Mouse (Mus musculus): ENCODE measurements at regions not wholly inside any gene's neighbourhood (a gene's known extent, or its start where the extent isn't known, plus 50 kb on each side); places are given as distances from the start of the nearest gene placed in this dataset.

DNA sequence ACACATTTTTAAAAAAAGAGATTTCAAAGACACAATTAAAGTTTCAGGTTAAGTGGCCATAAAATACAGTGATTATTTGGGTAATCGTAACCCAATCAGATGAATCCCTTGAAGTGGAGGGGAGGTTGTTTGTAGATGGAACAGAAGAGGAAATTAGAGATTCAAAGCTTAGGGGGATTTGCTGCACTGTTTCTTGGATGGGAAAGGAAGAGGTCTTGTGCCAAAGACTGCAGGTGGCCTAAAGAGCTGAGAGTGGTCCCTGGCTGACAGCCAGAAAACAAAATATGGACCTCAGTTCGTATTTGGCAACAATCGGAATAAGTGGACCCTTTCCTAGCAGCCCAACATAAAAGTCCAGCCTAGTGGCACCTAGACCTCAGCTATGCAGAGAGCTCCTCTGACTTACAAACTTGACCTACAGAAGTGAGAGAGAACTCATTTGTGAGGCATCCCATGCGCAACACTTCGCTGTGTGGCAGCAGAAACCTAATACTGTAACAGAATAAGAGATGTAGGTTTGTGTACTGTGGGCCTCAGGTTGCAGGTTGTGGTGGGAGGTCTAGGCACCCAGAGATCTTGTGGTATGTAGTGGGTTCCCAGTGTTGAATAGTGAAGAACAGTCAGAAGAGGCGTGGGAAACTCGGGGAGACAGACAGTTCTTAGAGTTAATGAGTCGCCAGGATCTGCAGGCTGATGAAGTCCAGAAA, 110.0 kb upstream of the Ccdc54 start:
- no peak for DNase-seq

DNA sequence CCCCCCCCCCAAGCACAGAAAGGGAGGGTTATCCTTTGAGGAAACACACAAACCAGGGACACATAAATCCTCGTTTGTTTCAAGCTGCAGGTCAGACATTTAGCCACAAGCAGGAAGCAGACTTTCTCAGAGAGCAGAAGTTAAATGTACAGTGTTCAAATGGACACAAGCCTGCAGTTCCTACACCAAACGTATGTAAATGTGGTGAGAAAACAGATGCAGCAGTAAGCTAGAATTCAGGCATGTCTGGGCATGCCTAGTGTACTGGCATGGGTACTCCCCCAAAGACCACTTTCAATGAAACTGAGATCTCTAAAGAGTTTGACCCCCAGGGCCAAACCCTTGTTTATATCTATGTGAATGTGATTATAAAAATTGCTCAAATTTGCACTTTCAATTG, 109.2 kb upstream of the Ccdc54 start:
- no peak for DNase-seq

DNA sequence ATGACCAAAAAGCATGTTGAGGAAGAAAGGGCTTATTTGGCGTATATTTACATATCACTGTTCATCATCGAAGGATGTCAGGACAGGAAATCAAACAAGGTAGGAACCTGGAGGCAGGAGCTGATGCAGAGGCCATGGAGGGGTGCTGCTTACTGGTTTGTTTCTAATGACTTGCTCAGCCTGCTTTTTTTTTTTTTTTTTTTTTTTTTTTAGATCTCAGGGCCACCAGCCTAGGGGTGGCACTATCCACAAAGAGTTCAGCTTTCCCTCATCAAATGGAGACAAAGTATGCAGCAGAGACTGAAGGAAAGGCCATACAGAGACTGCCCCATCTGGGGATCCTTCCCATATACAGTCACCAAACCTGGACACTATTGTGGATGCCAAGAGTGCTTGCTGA, 106.8 kb upstream of the Ccdc54 start:
- DNase-seq: no peak

DNA sequence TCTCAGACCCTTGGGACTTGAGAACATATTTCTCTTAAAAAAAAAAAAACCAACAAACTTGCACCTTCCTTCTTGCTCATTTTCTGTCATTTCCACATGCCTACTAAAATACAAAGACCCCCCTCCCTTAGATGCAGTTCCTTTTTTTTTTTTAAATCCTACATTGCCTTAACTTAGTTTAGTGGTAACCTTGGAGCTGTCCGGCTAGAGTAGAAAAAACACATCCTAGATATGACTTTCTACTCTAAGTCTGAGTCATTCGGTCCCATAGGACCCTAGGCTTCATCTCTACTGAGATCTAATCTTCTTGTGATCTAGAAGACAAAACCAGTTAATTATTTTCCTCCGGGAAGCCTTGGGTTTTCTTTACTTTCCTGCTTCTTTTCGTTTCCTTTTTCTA, 105.1 kb upstream of the Ccdc54 start:
- no peak for DNase-seq

DNA sequence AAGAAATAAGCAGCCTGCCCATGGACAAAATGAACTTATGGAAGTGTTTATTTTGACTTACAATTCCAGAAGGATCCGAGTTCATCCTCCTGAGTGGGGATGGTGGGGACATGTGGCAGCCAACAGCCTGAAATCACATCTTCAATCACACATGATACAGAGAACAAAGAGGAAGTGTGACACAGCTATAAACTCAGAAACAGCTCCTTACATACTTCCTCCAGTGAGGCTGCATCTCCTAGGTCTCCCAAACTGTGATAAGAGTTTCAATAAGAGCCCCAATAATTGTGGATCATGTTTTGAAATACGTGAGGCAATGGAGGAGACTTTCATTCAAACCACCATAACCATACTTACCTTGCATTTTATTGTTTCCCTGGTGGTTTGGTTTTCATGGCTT, 103.1 kb upstream of the Ccdc54 start:
- DNase-seq: no peak

DNA sequence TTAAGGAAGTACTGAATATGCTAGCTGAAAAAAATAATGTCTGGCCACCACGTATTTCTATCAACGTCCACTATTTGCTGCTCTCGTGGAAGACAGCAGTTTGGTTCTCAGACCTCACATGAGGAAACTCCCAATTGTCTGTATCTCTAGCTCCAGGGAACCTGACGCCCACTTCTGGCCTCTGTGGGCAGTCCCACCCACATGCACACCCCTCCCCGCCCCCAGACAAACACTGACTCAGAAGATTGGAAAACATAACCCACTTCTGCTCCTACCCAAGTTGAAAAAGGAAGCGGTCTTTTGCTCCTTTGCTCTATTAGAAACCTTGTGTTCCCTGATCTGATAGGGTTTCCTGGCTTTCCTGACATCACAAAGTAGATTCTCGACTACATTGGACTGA, 99.9 kb upstream of the Ccdc54 start:
- no peak for DNase-seq

DNA sequence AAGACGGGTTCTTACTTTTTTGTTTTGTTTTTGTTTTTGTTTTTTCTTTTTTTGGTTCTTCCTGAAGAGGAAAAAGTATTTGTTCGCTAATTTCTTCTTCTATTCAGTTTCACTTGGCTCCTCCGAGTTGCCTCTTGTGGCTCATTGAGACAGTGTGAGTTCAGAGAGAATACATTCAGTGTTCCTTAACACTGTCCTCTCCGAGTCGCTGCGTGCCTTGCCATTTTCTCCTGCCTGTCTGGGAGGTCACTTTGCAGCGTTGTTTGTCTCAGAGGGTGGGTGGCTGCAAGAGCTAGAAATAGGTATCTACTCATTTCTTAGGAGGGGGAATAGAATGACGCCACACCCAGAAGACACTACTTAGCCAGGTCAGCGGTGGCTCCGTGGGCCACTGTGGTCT, 98.6 kb upstream of the Ccdc54 start:
- no peak for DNase-seq

DNA sequence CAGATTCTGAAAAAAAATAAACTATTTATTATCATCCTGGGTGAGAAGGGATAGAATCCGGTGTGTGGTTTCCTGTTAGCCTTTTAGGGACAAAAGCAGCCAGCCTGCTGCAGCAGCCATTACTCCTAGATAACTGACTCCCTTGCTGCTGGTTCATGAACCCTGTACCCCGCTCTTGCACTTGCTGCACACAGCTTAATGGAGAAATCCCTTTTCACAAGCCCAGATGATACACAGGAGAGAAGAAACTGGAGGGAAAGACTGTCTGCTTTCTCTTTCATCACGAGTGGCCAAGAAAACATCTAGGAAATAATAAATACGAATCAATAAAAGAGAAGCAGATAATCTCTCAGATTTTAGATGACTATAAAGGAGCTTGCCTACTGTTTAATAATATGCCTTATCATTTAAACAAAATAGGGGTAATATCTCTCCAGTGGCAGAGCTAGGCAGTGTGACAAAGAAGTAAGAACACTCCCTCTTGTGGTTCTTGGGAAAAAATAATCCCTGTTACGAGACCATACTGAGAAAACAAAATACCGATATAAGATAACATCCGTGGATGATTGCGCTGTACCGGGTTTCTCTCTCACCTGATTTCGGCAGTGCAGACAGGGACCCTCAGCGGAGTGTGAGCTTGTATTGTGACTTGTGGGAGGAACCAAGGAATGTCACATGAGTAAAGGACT, 98.0 kb upstream of the Ccdc54 start:
- DNase-seq: no peak

DNA sequence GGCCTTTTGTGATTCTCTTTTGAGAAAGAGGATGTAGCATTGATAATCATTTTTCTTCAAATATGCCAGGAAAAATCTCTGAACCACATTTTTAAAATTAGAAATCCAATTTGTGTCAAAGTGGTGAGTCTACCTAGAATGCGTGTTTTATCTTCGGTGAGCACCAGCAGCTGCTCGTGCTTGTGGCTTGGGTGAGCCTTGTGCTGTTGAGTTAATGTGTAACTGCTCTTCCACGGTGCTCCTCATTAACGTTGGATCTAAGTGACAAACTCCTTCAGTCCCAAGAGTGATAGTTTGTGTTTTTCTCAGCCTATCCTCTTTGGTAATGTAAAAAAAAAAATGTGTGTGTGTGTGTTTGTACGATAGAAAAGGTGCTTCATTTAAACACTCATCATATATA, 88.7 kb upstream of the Ccdc54 start:
- no peak for DNase-seq

DNA sequence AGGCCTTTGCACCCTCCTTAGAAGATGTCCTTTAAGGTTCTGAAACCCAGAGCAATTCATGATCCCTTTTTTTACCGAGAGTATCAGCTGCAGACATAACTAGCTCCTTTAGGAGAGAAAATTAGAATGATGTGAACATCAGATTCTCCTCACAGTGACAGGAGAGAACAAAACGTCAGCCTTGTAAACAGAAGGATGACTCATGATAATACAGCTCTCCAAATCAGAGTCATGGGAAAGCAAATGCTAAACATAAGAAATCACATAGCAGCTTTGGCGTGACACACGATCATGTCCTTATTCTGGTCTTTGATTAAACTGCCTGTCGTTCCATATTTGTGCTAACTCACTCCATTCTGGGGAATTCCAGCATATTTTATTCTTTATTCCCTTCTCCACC, 82.4 kb upstream of the Ccdc54 start:
- DNase-seq: no peak

DNA sequence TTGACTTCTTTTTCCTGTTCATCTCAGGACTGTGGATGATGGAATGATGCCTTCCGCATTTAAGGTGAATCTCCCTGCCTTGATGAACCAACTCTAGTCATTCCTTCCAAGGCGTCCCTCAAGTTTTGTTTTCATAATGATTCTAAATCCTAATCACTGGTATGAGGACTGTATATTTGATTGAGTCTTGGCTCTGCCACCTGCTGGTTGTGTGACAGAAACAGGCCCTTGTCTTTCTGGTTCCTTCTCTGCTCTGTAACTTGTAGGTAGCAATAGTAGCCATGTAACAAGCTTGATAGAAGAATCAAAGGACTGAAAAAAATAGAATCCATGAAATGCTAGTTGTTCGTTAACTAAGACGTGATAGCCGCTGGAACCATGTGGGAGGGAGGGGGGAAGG, 81.8 kb upstream of the Ccdc54 start:
- DNase-seq: no peak

DNA sequence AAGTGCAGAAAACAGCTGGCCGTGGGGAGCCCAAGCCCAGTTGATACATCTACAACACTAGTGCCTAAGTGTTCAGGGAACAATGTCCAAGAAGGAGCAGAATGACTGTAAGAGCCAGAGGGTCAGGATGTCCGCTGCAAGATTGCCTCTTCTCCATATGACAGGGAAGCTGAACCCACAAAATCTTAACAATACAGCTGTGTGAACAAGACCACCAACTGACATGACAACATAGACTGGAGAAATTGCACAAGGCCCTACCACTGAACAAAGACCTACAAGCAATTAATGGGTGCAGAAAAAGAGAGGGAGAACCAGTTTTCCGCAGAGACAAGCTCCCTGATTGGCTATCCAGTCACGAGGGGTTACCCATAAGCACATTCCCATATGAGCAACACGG, 80.2 kb upstream of the Ccdc54 start:
- DNase-seq: no peak

DNA sequence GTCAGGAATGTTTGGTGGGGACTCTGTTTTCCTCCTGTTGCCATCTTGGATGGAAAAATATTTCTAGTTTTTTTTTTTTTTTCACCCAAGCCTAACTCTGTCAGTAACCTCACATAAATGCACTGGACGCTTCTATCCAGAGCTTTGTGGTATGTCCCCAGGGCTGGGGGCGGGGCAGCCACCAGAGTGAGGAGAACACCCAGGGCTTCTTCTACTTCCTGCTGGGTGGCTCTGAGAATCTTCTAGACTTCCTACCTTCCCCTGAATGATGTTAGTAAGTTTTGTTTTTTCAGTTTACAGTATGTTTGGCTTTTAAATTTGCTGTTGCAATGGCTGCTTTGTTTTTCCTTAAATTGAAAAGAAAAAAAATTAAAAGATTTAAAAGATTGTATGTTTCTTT, 73.3 kb upstream of the Ccdc54 start:
- no peak for DNase-seq
